Mouse (Mus musculus) MEL (cell line): Measurements from ENCODE around the gene Tsc22d4. TPM values are rescaled to one million over a fixed set of nuclear protein-coding genes. Genes with fewer than 3 reads are reported as not detected.

Experiments
- DNase-seq: peaks from one replicate; pipeline ENCODE4 v3.0.0; 2011; ENCODE audit warnings: low read depth, low spot score
- H3K27ac ChIP-seq: 2 replicates; pipeline ENCODE4 v1.5.1; 2012; ENCODE audit warnings: low read depth, mild to moderate bottlenecking, control low read depth, low read length, moderate library complexity; ENCODE audit not compliant: control insufficient read depth
- H3K27me3 ChIP-seq, 2 experiments: fragments of 150-350 bp in 1 of 2; sonication (generic) in 1 of 2; 2 replicates each; pipeline ENCODE4 v1.6.1; 2012; ENCODE audit warnings: low read length in 2 of 2, mild to moderate bottlenecking in 2 of 2, improper control_type of control experiment in 1 of 2, moderate library complexity in 1 of 2; ENCODE audit not compliant: insufficient read depth in 2 of 2, control insufficient read depth in 1 of 2
- H3K36me3 ChIP-seq, 2 experiments: 2 replicates each; pipeline ENCODE4 v1.6.1; 2012 to 2014; ENCODE audit warnings: low read length in 2 of 2, improper control_type of control experiment in 1 of 2, inconsistent platforms in 1 of 2, mild to moderate bottlenecking in 1 of 2; ENCODE audit not compliant: insufficient read depth in 2 of 2, control insufficient read depth in 1 of 2
- H3K4me1 ChIP-seq, 2 experiments: fragments of 150-350 bp in 1 of 2; sonication (generic) in 1 of 2; 2 replicates each; pipeline ENCODE4 v1.6.1; 2012; ENCODE audit warnings: low read length in 2 of 2, improper control_type of control experiment in 1 of 2, mild to moderate bottlenecking in 1 of 2; ENCODE audit not compliant: insufficient read depth in 2 of 2, control insufficient read depth in 1 of 2
- H3K4me3 ChIP-seq, 2 experiments: fragments of 150-350 bp in 1 of 2; sonication (generic) in 1 of 2; 2 replicates each; pipeline ENCODE4 v1.5.1; 2012; ENCODE audit warnings: low read depth in 2 of 2, low read length in 2 of 2, mild to moderate bottlenecking in 2 of 2, moderate library complexity in 2 of 2, control low read depth in 1 of 2, improper control_type of control experiment in 1 of 2; ENCODE audit not compliant: control insufficient read depth in 1 of 2, insufficient read depth in 1 of 2
- H3K79me2 ChIP-seq: 2 replicates; pipeline ENCODE4 v1.6.1; 2012; ENCODE audit warnings: mild to moderate bottlenecking, low read length, moderate library complexity; ENCODE audit not compliant: control insufficient read depth, poor library complexity, insufficient read depth
- H3K9ac ChIP-seq: 2 replicates; pipeline ENCODE4 v1.6.1; 2012; ENCODE audit warnings: low read depth, mild to moderate bottlenecking, control low read depth, low read length, moderate library complexity; ENCODE audit not compliant: control insufficient read depth, poor library complexity, severe bottlenecking
- H3K9me3 ChIP-seq: fragments of 150-350 bp; sonication (generic); replicated peaks from 2 replicates; pipeline ENCODE4 v1.6.1; 2012; ENCODE audit warnings: mild to moderate bottlenecking, low read length, improper control_type of control experiment, moderate library complexity; ENCODE audit not compliant: insufficient read depth
- BHLHE40 ChIP-seq: IDR thresholded peaks from 2 replicates; pipeline ENCODE4 v1.6.1; 2012; ENCODE audit warnings: low read depth, mild to moderate bottlenecking, inconsistent platforms, low read length, improper control_type of control experiment, borderline replicate concordance
- CHD1 ChIP-seq: IDR thresholded peaks from 2 replicates; pipeline ENCODE4 v1.6.1; 2012; ENCODE audit warnings: low read depth, mild to moderate bottlenecking, inconsistent platforms, low read length, improper control_type of control experiment
- CTCF ChIP-seq, 3 experiments: IDR thresholded peaks in 2 of 3; conservative IDR thresholded peaks in 1 of 3; 2 replicates each; pipeline ENCODE4 v1.5.1; 2011 to 2012; ENCODE audit warnings: low read length in 3 of 3, low read depth in 2 of 3, mild to moderate bottlenecking in 2 of 3, improper control_type of control experiment in 1 of 3, inconsistent platforms in 1 of 3, mixed read lengths in 1 of 3, moderate library complexity in 1 of 3; ENCODE audit not compliant: control insufficient read depth in 1 of 3, insufficient read depth in 1 of 3, poor library complexity in 1 of 3, severe bottlenecking in 1 of 3
- ELF1 ChIP-seq: IDR thresholded peaks from 2 replicates; pipeline ENCODE4 v1.6.1; 2014; ENCODE audit warnings: low read depth, mild to moderate bottlenecking, inconsistent platforms, low read length, improper control_type of control experiment, moderate library complexity
- GABPA ChIP-seq: IDR thresholded peaks from 2 replicates; pipeline ENCODE4 v1.6.1; 2012; ENCODE audit warnings: low read depth, mild to moderate bottlenecking, inconsistent platforms, low read length, improper control_type of control experiment, moderate library complexity
- MAFK ChIP-seq: IDR thresholded peaks from 2 replicates; pipeline ENCODE4 v1.6.1; 2011; ENCODE audit warnings: low read depth, mild to moderate bottlenecking, low read length, improper control_type of control experiment, borderline replicate concordance
- NELFE ChIP-seq: IDR thresholded peaks from 2 replicates; pipeline ENCODE4 v1.6.1; 2011; ENCODE audit warnings: low read depth, low read length, improper control_type of control experiment
- POLR2A ChIP-seq, 2 experiments: IDR thresholded peaks; 2 replicates each; pipeline ENCODE4 v1.6.1; 2011 to 2012; ENCODE audit warnings: low read length in 2 of 2, mild to moderate bottlenecking in 2 of 2, control low read depth in 1 of 2, improper control_type of control experiment in 1 of 2, low read depth in 1 of 2, moderate library complexity in 1 of 2; ENCODE audit not compliant: control insufficient read depth in 1 of 2, insufficient read depth in 1 of 2, poor library complexity in 1 of 2
- RAD21 ChIP-seq: IDR thresholded peaks from 2 replicates; pipeline ENCODE4 v1.6.1; 2011; ENCODE audit warnings: mild to moderate bottlenecking, low read depth, low read length, improper control_type of control experiment
- SIN3A ChIP-seq: IDR thresholded peaks from 2 replicates; pipeline ENCODE4 v1.6.1; 2012; ENCODE audit warnings: low read length, improper control_type of control experiment, inconsistent platforms
- SMC3 ChIP-seq: IDR thresholded peaks from 2 replicates; pipeline ENCODE4 v1.6.1; 2011; ENCODE audit warnings: low read depth, low read length, improper control_type of control experiment
- TAL1 ChIP-seq: IDR thresholded peaks from 2 replicates; pipeline ENCODE4 v1.6.1; 2012; ENCODE audit warnings: mild to moderate bottlenecking, inconsistent platforms, low read length, moderate library complexity, mixed read lengths
- UBTF ChIP-seq: IDR thresholded peaks from 2 replicates; pipeline ENCODE4 v1.6.1; 2012; ENCODE audit warnings: low read depth, mild to moderate bottlenecking, inconsistent platforms, low read length, improper control_type of control experiment, moderate library complexity, borderline replicate concordance; ENCODE audit not compliant: insufficient read depth
- USF1 ChIP-seq: IDR thresholded peaks from 2 replicates; pipeline ENCODE4 v1.6.1; 2014; ENCODE audit warnings: low read depth, mild to moderate bottlenecking, inconsistent platforms, low read length, improper control_type of control experiment, moderate library complexity
- ZC3H11A ChIP-seq: IDR thresholded peaks from 2 replicates; pipeline ENCODE4 v1.6.1; 2012; ENCODE audit warnings: low read depth, mild to moderate bottlenecking, inconsistent platforms, low read length, improper control_type of control experiment
- ZMIZ1 ChIP-seq: IDR thresholded peaks from 2 replicates; pipeline ENCODE4 v1.6.1; 2012; ENCODE audit warnings: low read depth, mild to moderate bottlenecking, inconsistent platforms, low read length, improper control_type of control experiment, moderate library complexity
- polyA plus RNA-seq, 2 experiments: library from polyadenylated mRNA; stranded (reverse) in 1 of 2; unstranded in 1 of 2; fragments of >175 nt in 1 of 2; fragments of >200 nt in 1 of 2; gene quantifications; 2 replicates each; pipeline versions ENCODE4 v1.2.1 to v1.2.4; 2012; ENCODE audit warnings: low replicate concordance in 2 of 2, low read depth in 1 of 2; ENCODE audit not compliant: insufficient read length in 2 of 2, insufficient read depth in 1 of 2, missing spikeins in 1 of 2
- total RNA-seq: library from RNA; depleted of rRNA; stranded (reverse); fragments of 300-350 nt; gene quantifications from 2 replicates; pipeline ENCODE4 v1.2.3, GENCODE M21; 2012

The Tsc22d4 gene
- total and polyA plus RNA-seq, 3 experiments = 58.3 to 203 TPM; not detected in 1

GRCm38 (mm10) chr5:137756106-137756505, 10.6 kb downstream of the Tsc22d4 start:
- Histone ChIP-seq H3K4me3 (no peak overlapping the region), H3K4me1 (no peaks in the 10 kb centered on the region), H3K9me3 (no peaks in the 10 kb centered on the region), H3K79me2 (no peaks in the 10 kb centered on the region), H3K9ac (no peak overlapping the region), H3K36me3 (peaks cover 0 to 7% of the 10 kb centered on the region in 2 experiments; a peak in 3 of 4 replicates), H3K27ac (no peak overlapping the region), H3K27me3 (no peaks in the 10 kb centered on the region)
- TF ChIP-seq SIN3A (no peak), NELFE (no peak), POLR2A (IDR thresholded peaks at IDR 0.05; ENCODE audit: control insufficient read depth in 1 of 2, insufficient read depth in 1 of 2, low read depth in 1 of 2, low read length in 2 of 2, poor library complexity in 1 of 2) (no peak), ZMIZ1 (no peak), ZC3H11A (no peak), SMC3 (no peak), ELF1 (no peak), MAFK (no peak), USF1 (no peak), TAL1 (no peak), BHLHE40 (no peak), GABPA (no peak), UBTF (no peak), CHD1 (no peak)
- DNase-seq = no peak

- peak; percentile 86 for DNase-seq
- Histone ChIP-seq H3K27ac (no peak overlapping the region), H3K9ac (no peak overlapping the region), H3K36me3 (peaks cover 0 to 4% of the 10 kb centered on the region in 2 experiments; a peak in 2 of 4 replicates), H3K9me3 (no peaks in the 10 kb centered on the region), H3K4me3 (no peak overlapping the region), H3K4me1 (no peaks in the 10 kb centered on the region), H3K27me3 (no peaks in the 10 kb centered on the region), H3K79me2 (no peaks in the 10 kb centered on the region)
- peak; percentile 90 for TF ChIP-seq SMC3
- TF ChIP-seq CTCF (IDR thresholded peaks at IDR 0.05 in 2 of 3, conservative IDR thresholded peaks at IDR 0.05 in 1 of 3; ENCODE audit: control insufficient read depth in 1 of 3, insufficient read depth in 1 of 3, low read depth in 2 of 3, low read length in 3 of 3, poor library complexity in 1 of 3, severe bottlenecking in 1 of 3) = peak; percentile 92 to 98 (median 95)
- TF ChIP-seq ZC3H11A = peak; percentile 81
- no peak for TF ChIP-seq MAFK
- peak; percentile 90 for TF ChIP-seq RAD21
Observed at GRCm38 (mm10) chr5:137756882-137757661, 11.5 kb downstream of the Tsc22d4 start.
